Mouse (Mus musculus) neural tube, embryonic 12.5 days (tissue): Measurements from ENCODE around the gene Ces1f. TPM values are rescaled to one million over a fixed set of nuclear protein-coding genes. Genes with fewer than 3 reads are reported as not detected.

ENCODE experiments used
- polyA plus RNA-seq: library from polyadenylated mRNA; unstranded; fragments of >200 nt; fragmentation: Nextera tagmentation; extraction: Ambion mirVana; gene quantifications from 2 replicates; pipeline ENCODE4 v1.2.1, GENCODE M21; 2016

Gene Ces1f
- polyA plus RNA-seq, 1 experiment from 2014 or later = not detected

Other genes with a start within 250 kb of the Ces1f start
- not detected in 2 replicates for gene Ces1a, start 231.6 kb downstream of the Ces1f start, polyA plus RNA-seq
- not detected in 2 replicates for gene Ces1b, start 199.7 kb downstream of the Ces1f start, polyA plus RNA-seq
- not detected in 2 replicates for gene Ces1c, start 148.5 kb downstream of the Ces1f start, polyA plus RNA-seq
- 0.13 TPM in 1 of 2 replicates, not detected in the other for gene Ces1d, start 81.9 kb downstream of the Ces1f start, polyA plus RNA-seq
- not detected in 2 replicates for gene Ces1e, start 50.1 kb downstream of the Ces1f start, polyA plus RNA-seq
- gene Ces1g, start 57.6 kb upstream of the Ces1f start, polyA plus RNA-seq = not detected in 2 replicates
- not detected in 2 replicates for gene Ces1h, start 100.0 kb upstream of the Ces1f start, polyA plus RNA-seq